Mouse (Mus musculus) megakaryocyte progenitor cell, adult 5-6 weeks (primary cell): ENCODE results near the gene Mbl2. TPM values are rescaled to one million over a fixed set of nuclear protein-coding genes. Genes with fewer than 3 reads are reported as not detected.

Experiments
- total RNA-seq, 2 experiments: library from RNA; stranded (forward) in 1 of 2; stranded (reverse) in 1 of 2; fragments of 157-497, 149-512 nt in 1 of 2; fragments of 200-1000 nt in 1 of 2; gene quantifications; 2 replicates each; pipeline versions ENCODE4 v1.2.3 to v1.2.4; 2015 to 2017

Gene Mbl2
- total RNA-seq, 2 experiments from 2014 or later, result not detected

Other genes starting within 250 kb of the Mbl2 start
- not detected in 2 replicates for gene Trpd52l3, start 229.2 kb upstream of the Mbl2 start, total RNA-seq (2015)
- not detected in 2 replicates for gene Trpd52l3, start 229.2 kb upstream of the Mbl2 start, total RNA-seq (2017)
- gene Uhrf2, start 202.4 kb upstream of the Mbl2 start, total RNA-seq (2015), result 83.9 and 91.4 TPM in 2 replicates
- gene Uhrf2, start 202.4 kb upstream of the Mbl2 start, total RNA-seq (2017), result 58.5 and 84.4 TPM in 2 replicates
- not detected in 2 replicates for gene Gldc, start 57.5 kb upstream of the Mbl2 start, total RNA-seq (2015)
- not detected in 2 replicates for gene Gldc, start 57.5 kb upstream of the Mbl2 start, total RNA-seq (2017)